Mouse (Mus musculus) heart, embryonic 10.5 days (tissue): ENCODE results near the gene Ctnna3. TPM values are rescaled to one million over a fixed set of nuclear protein-coding genes. Genes with fewer than 3 reads are reported as not detected.

Experiments
- DNase-seq: peaks from one replicate; pipeline ENCODE4 v3.0.0-alpha.2; 2017; ENCODE audit warnings: low spot score
- H3K27ac ChIP-seq: fragments of 300-500 bp; sonication (generic); 2 replicates; pipeline ENCODE4 v1.5.1; 2016; ENCODE audit warnings: mild to moderate bottlenecking
- H3K27me3 ChIP-seq: fragments of 300-500 bp; sonication (generic); 2 replicates; pipeline ENCODE4 v1.6.1; 2016; ENCODE audit warnings: mild to moderate bottlenecking; ENCODE audit not compliant: poor library complexity, insufficient read depth, severe bottlenecking
- H3K36me3 ChIP-seq: fragments of 300-500 bp; sonication (generic); 2 replicates; pipeline ENCODE4 v1.6.1; 2016; ENCODE audit warnings: mild to moderate bottlenecking, moderate library complexity
- H3K4me1 ChIP-seq: fragments of 300-500 bp; sonication (generic); 2 replicates; pipeline ENCODE4 v1.6.1; 2016; ENCODE audit warnings: mild to moderate bottlenecking
- H3K4me3 ChIP-seq: fragments of 300-500 bp; sonication (generic); 2 replicates; pipeline ENCODE4 v1.5.1; 2016; ENCODE audit warnings: mild to moderate bottlenecking, moderate library complexity
- H3K9me3 ChIP-seq: fragments of 300-500 bp; sonication (generic); 2 replicates; pipeline ENCODE4 v1.6.1; 2016; ENCODE audit warnings: mild to moderate bottlenecking, moderate library complexity
- WGBS: fragments of 180-500 bp; shearing (Covaris S2); methylation state at CpG from one replicate; pipeline ENCODE4 v1.1.7; 2016; 5-methylcytosine and 5-hydroxymethylcytosine counted together
- polyA plus RNA-seq: library from polyadenylated mRNA; unstranded; fragments of >200 nt; fragmentation: Nextera tagmentation; extraction: Ambion mirVana; gene quantifications from 2 replicates; pipeline ENCODE4 v1.2.1, GENCODE M21; 2016

Gene Ctnna3
- polyA plus RNA-seq, 1 experiment from 2014 or later, result 14.2 TPM

DNA sequence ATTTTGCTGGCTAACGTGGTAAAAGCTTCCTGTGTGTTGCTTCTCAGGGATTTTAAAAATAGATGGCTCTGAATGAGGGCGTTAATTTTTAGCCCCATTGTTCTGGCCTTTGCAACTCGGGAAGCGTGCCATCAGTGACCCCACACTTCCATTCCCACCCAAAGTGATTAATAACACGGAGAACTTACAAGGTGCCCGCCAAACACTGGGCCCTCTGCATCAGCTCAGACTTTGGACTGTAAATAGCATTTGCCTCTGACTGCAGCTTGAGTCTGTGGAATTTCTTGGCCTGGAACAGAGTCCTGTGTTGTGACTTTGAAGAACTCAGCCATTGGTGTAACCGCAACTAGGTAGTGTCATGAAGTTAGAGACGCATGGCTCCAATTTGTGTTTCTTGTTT is 521.0 kb downstream of the Ctnna3 start:
- no peak for DNase-seq
- 49% methylated on average over 8 of the region's 8 CpGs for WGBS
- no peaks in the 10 kb centered on the region for H3K9me3 ChIP-seq

GRCm38 (mm10) chr10:63951481-63951880 is 521.6 kb downstream of the Ctnna3 start:
- 43% methylated on average over 1 of the region's 1 CpGs for WGBS

More for the DNA sequence above, 521.0 kb downstream of the Ctnna3 start:
- Histone ChIP-seq H3K27ac (no peak overlapping the region), H3K4me1 (peaks cover 22% of the 10 kb centered on the region), H3K4me3 (no peak overlapping the region), H3K36me3 (no peaks in the 10 kb centered on the region), H3K27me3 (no peaks in the 10 kb centered on the region)

GRCm38 (mm10) chr10:63954308-63954930 is 524.5 kb downstream of the Ctnna3 start:
- Histone ChIP-seq H3K4me3 (no peak overlapping the region), H3K27me3 (no peaks in the 10 kb centered on the region), H3K9me3 (no peaks in the 10 kb centered on the region), H3K4me1 (peaks cover 22% of the 10 kb centered on the region), H3K27ac (peak overlapping the region; percentile 59), H3K36me3 (no peaks in the 10 kb centered on the region)
- WGBS, result 11% methylated on average over 6 of the region's 7 CpGs
- no peak for DNase-seq

More at GRCm38 (mm10) chr10:63951481-63951880, 521.6 kb downstream of the Ctnna3 start:
- no peak overlapping the region for H3K4me3 ChIP-seq
- H3K27me3 ChIP-seq, result no peaks in the 10 kb centered on the region
- no peaks in the 10 kb centered on the region for H3K36me3 ChIP-seq
- H3K27ac ChIP-seq, result no peak overlapping the region
- H3K4me1 ChIP-seq, result peaks cover 22% of the 10 kb centered on the region
- DNase-seq, result no peak
- no peaks in the 10 kb centered on the region for H3K9me3 ChIP-seq

- no peaks in the 10 kb centered on the region for H3K9me3 ChIP-seq
- no peaks in the 10 kb centered on the region for H3K27me3 ChIP-seq
- H3K36me3 ChIP-seq, result no peaks in the 10 kb centered on the region
- no peak overlapping the region for H3K4me3 ChIP-seq
- WGBS, result 83% methylated on average over 2 of the region's 2 CpGs
- no peak overlapping the region for H3K27ac ChIP-seq
- no peaks in the 10 kb centered on the region for H3K4me1 ChIP-seq
- DNase-seq, result no peak
Observed at GRCm38 (mm10) chr10:63972300-63972699, 542.4 kb downstream of the Ctnna3 start.

- DNase-seq, result no peak
- H3K4me3 ChIP-seq, result no peak overlapping the region
Observed at GRCm38 (mm10) chr10:63978101-63978500, 548.2 kb downstream of the Ctnna3 start.

GRCm38 (mm10) chr10:63978535-63978934 is 548.6 kb downstream of the Ctnna3 start:
- Histone ChIP-seq H3K36me3 (no peaks in the 10 kb centered on the region), H3K4me3 (no peak overlapping the region), H3K4me1 (no peaks in the 10 kb centered on the region), H3K9me3 (no peaks in the 10 kb centered on the region), H3K27me3 (no peaks in the 10 kb centered on the region), H3K27ac (no peak overlapping the region)
- WGBS, result 41% methylated on average over 3 of the region's 3 CpGs
- DNase-seq, result no peak

More at GRCm38 (mm10) chr10:63978101-63978500, 548.2 kb downstream of the Ctnna3 start:
- Histone ChIP-seq H3K36me3 (no peaks in the 10 kb centered on the region), H3K27me3 (no peaks in the 10 kb centered on the region), H3K27ac (peak overlapping the region; percentile 2; the same call in 1 of the 2 replicates), H3K4me1 (no peaks in the 10 kb centered on the region), H3K9me3 (no peaks in the 10 kb centered on the region)
- 41% methylated on average over 11 of the region's 11 CpGs for WGBS

DNA sequence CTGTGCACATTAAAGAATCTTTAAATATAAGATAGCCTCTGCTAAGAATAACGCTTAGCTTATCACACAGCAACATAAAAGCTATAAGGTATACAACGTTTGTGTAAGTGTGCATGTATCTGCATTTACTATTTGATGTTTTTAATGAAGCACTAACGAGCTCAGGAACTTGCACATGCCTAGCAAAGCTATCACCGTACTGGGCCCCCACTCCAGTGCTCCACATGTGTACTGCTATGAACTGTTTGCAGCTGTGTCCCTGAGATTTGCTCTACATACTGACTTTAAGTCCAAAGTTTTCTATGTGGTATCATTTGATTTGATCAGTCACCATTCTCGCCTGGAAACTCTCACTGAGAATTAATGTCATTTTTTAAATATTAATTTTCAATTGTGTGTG is 549.1 kb downstream of the Ctnna3 start:
- Histone ChIP-seq H3K4me1 (no peaks in the 10 kb centered on the region), H3K4me3 (no peak overlapping the region), H3K27me3 (no peaks in the 10 kb centered on the region), H3K27ac (no peak overlapping the region), H3K36me3 (no peaks in the 10 kb centered on the region), H3K9me3 (no peaks in the 10 kb centered on the region)
- WGBS, result 79% methylated on average over 5 of the region's 5 CpGs
- DNase-seq, result no peak

- no peak for DNase-seq
- no peaks in the 10 kb centered on the region for H3K9me3 ChIP-seq
- H3K27ac ChIP-seq, result no peak overlapping the region
- WGBS, result 94% methylated on average over 2 of the region's 2 CpGs
- no peaks in the 10 kb centered on the region for H3K27me3 ChIP-seq
- H3K4me1 ChIP-seq, result no peaks in the 10 kb centered on the region
- H3K36me3 ChIP-seq, result no peaks in the 10 kb centered on the region
- no peak overlapping the region for H3K4me3 ChIP-seq
Observed at GRCm38 (mm10) chr10:63979410-63979809, 549.5 kb downstream of the Ctnna3 start.

DNA sequence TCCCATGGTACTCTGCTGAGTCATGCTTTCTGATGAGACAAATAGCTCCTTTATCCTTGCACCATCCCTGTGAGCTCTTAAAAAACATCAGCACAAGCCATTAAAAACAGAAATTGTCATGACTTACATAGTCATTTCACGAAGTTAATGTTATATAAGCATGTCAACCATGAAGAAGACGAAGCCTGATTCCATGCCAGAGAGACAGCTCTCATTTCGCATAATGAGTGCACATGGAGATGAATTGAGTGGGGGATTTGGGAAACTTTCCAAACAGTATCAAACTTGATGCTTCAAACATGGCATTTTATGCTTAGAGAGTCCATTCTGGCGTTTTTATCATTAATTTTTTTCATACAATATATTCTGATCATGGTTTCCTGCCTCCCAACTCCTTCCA is 555.7 kb downstream of the Ctnna3 start:
- WGBS, result 76% methylated on average over 4 of the region's 4 CpGs
- Histone ChIP-seq H3K27ac (no peak overlapping the region), H3K4me1 (no peaks in the 10 kb centered on the region), H3K4me3 (no peak overlapping the region), H3K9me3 (no peaks in the 10 kb centered on the region), H3K36me3 (no peaks in the 10 kb centered on the region), H3K27me3 (no peaks in the 10 kb centered on the region)
- DNase-seq, result no peak

- Histone ChIP-seq H3K36me3 (no peaks in the 10 kb centered on the region), H3K4me1 (no peaks in the 10 kb centered on the region), H3K9me3 (no peaks in the 10 kb centered on the region), H3K4me3 (no peak overlapping the region), H3K27me3 (no peaks in the 10 kb centered on the region), H3K27ac (no peak overlapping the region)
- WGBS, result 77% methylated on average over 5 of the region's 5 CpGs
- DNase-seq, result no peak
Observed at GRCm38 (mm10) chr10:63994251-63994650, 564.4 kb downstream of the Ctnna3 start.

- Histone ChIP-seq H3K27ac (no peak overlapping the region), H3K36me3 (no peaks in the 10 kb centered on the region), H3K27me3 (no peaks in the 10 kb centered on the region), H3K4me1 (no peaks in the 10 kb centered on the region), H3K4me3 (no peak overlapping the region), H3K9me3 (no peaks in the 10 kb centered on the region)
- 72% methylated on average over 6 of the region's 6 CpGs for whole genome bisulfite sequencing
- DNase-seq, result no peak
Observed at GRCm38 (mm10) chr10:64001531-64001930, 571.6 kb downstream of the Ctnna3 start.

- no peak overlapping the region for H3K4me3 ChIP-seq
- 79% methylated on average over 9 of the region's 9 CpGs for WGBS
- H3K4me1 ChIP-seq, result no peaks in the 10 kb centered on the region
- H3K27me3 ChIP-seq, result no peaks in the 10 kb centered on the region
- H3K27ac ChIP-seq, result no peak overlapping the region
- H3K36me3 ChIP-seq, result no peaks in the 10 kb centered on the region
- DNase-seq, result no peak
- no peaks in the 10 kb centered on the region for H3K9me3 ChIP-seq
Observed at GRCm38 (mm10) chr10:64001996-64002395, 572.1 kb downstream of the Ctnna3 start.

GRCm38 (mm10) chr10:64020347-64020746 is 590.4 kb downstream of the Ctnna3 start:
- H3K4me1 ChIP-seq, result no peaks in the 10 kb centered on the region
- no peaks in the 10 kb centered on the region for H3K9me3 ChIP-seq
- no peaks in the 10 kb centered on the region for H3K36me3 ChIP-seq
- H3K27me3 ChIP-seq, result no peaks in the 10 kb centered on the region
- H3K4me3 ChIP-seq, result no peak overlapping the region
- DNase-seq, result no peak
- peak overlapping the region; percentile 78 for H3K27ac ChIP-seq
- WGBS, result 67% methylated on average over 1 of the region's 1 CpGs

GRCm38 (mm10) chr10:64023340-64023739 is 593.4 kb downstream of the Ctnna3 start:
- Histone ChIP-seq H3K27ac (no peak overlapping the region), H3K4me1 (no peaks in the 10 kb centered on the region), H3K27me3 (no peaks in the 10 kb centered on the region), H3K36me3 (no peaks in the 10 kb centered on the region), H3K9me3 (no peaks in the 10 kb centered on the region), H3K4me3 (no peak overlapping the region)
- DNase-seq, result no peak
- 83% methylated on average over 6 of the region's 6 CpGs for WGBS
